Comparison of ENCODE assay signal across 26 mouse cellular contexts in genomic region chr5:114306496-114306895, GRCm38 (mm10). TPM values are rescaled to one million over a fixed set of nuclear protein-coding genes. Genes with fewer than 3 reads are reported as not detected.
DNase-seq lines count a peak whose midpoint lies in the region; ATAC-seq and TF ChIP-seq lines count a peak whose summit lies in the region.
"Had no signal": no experiment of that assay in that cellular context is flagged by ENCODE, and none has a peak within 500 bp of the region (broad histone marks: within the 10 kb centered on the region; RNA-seq: fewer than 3 reads in every experiment).

No protein-coding gene starts in this region.

- no peak for TF ChIP-seq CTCF in liver, postnatal 0 days (IDR thresholded peaks at IDR 0.05; ENCODE audit: low read depth)

- no peak; the same call in 1 of the 2 replicates for ATAC-seq in liver, postnatal 0 days
- ATAC-seq in liver, embryonic 12.5 days = no peak
- ATAC-seq: activated CD4-positive, CD25-positive, alpha-beta regulatory T cell, adult 4 months; forebrain, embryonic 13.5 days; forebrain, postnatal 0 days; Patski had no signal

- DNase-seq in gastrocnemius, adult 18-20 months (ENCODE audit: low spot score) = peak; percentile 34
- no peak for DNase-seq in gastrocnemius, postnatal 25 days
- peak; percentile 55 for DNase-seq in liver, postnatal 0 days
- DNase-seq in gastrocnemius, adult 8-10 months (ENCODE audit: low spot score in 2 of 2) = peak; percentile 13 to 21
- DNase-seq in skeletal muscle tissue, adult 2 months (ENCODE audit: low read depth, low spot score) = peak; percentile 35
- DNase-seq in natural killer cell, adult 2 months (ENCODE audit: low spot score in 2 of 2) = no peak
- DNase-seq: adrenal gland, adult 2 months; adrenal gland, postnatal 25 days; cerebellum, adult 18-20 months; cerebellum, adult 9-11 months; cerebellum, postnatal 36 days; forebrain, postnatal 0 days; heart, adult 18-20 months; heart, postnatal 14 days had no signal

- 47% methylated on average over 5 of the region's 5 CpGs for WGBS in liver, postnatal 0 days (ENCODE audit: insufficient replicate concordance)
- 49% methylated on average over 5 of the region's 5 CpGs for WGBS in liver, embryonic 12.5 days (ENCODE audit: insufficient replicate concordance)

- H3K4me3 ChIP-seq in liver, postnatal 0 days (ENCODE audit: low read depth, low read length) = no peak overlapping the region
- no peak overlapping the region for H3K4me3 ChIP-seq in liver, embryonic 12.5 days
- H3K4me3 ChIP-seq: embryonic facial prominence, embryonic 13.5 days; forebrain, embryonic 13.5 days; heart, embryonic 15.5 days; hindbrain, embryonic 10.5 days had no signal

- H3K36me3 ChIP-seq in liver, postnatal 0 days (replicated peaks; ENCODE audit: insufficient read depth, low read length) = no peaks in the 10 kb centered on the region
- H3K36me3 ChIP-seq in liver, embryonic 12.5 days = no peaks in the 10 kb centered on the region
- H3K36me3 ChIP-seq: embryonic facial prominence, embryonic 13.5 days; heart, embryonic 15.5 days; hindbrain, embryonic 10.5 days had no signal

- no peak for TF ChIP-seq EP300 in liver, postnatal 0 days (IDR thresholded peaks at IDR 0.05; ENCODE audit: low read depth)

- H3K4me1 ChIP-seq in liver, postnatal 0 days (ENCODE audit: insufficient read depth) = no peaks in the 10 kb centered on the region
- no peaks in the 10 kb centered on the region for H3K4me1 ChIP-seq in liver, embryonic 12.5 days
- H3K4me1 ChIP-seq: embryonic facial prominence, embryonic 13.5 days; forebrain, embryonic 13.5 days had no signal

- no peak overlapping the region for H3K27ac ChIP-seq in liver, postnatal 0 days (ENCODE audit: low read depth)
- H3K27ac ChIP-seq in liver, embryonic 12.5 days = no peak overlapping the region
- H3K27ac ChIP-seq: embryonic facial prominence, embryonic 13.5 days; forebrain, embryonic 13.5 days; heart, embryonic 15.5 days; hindbrain, embryonic 10.5 days; hindbrain, embryonic 14.5 days had no signal

- H3K9ac ChIP-seq in liver, postnatal 0 days (replicated peaks) = no peak overlapping the region
- H3K9ac ChIP-seq in liver, embryonic 12.5 days = no peak overlapping the region
- H3K9ac ChIP-seq: embryonic facial prominence, embryonic 13.5 days; forebrain, embryonic 13.5 days; forebrain, postnatal 0 days; heart, embryonic 15.5 days; hindbrain, embryonic 14.5 days had no signal

- H3K4me2 ChIP-seq in liver, postnatal 0 days (ENCODE audit: low read depth, low read length) = no peak overlapping the region
- H3K4me2 ChIP-seq in liver, embryonic 12.5 days = no peak overlapping the region
- H3K4me2 ChIP-seq: embryonic facial prominence, embryonic 13.5 days; forebrain, embryonic 13.5 days; heart, embryonic 11.5 days; heart, embryonic 15.5 days; hindbrain, embryonic 14.5 days had no signal

- no peaks in the 10 kb centered on the region for H3K27me3 ChIP-seq in liver, postnatal 0 days (ENCODE audit: insufficient read depth, low read length)
- peaks cover 19% of the 10 kb centered on the region for H3K27me3 ChIP-seq in liver, embryonic 12.5 days (replicated peaks)

- H3K9me3 ChIP-seq in liver, postnatal 0 days (ENCODE audit: low read length) = no peaks in the 10 kb centered on the region
- H3K9me3 ChIP-seq in liver, embryonic 12.5 days (replicated peaks) = no peaks in the 10 kb centered on the region
- H3K9me3 ChIP-seq: embryonic facial prominence, embryonic 13.5 days; forebrain, embryonic 13.5 days; heart, embryonic 15.5 days; hindbrain, embryonic 10.5 days had no signal

RNA-seq across cellular contexts. Expression of gene Myo1h, which starts 17.5 kb away (rescaled TPM):
- total RNA-seq in gastrocnemius, adult 18-20 months (2021) = under 1 TPM; 0.32 to 0.36 TPM
- total RNA-seq in gastrocnemius, postnatal 25 days (2021) = under 1 TPM; 0.10 to 0.21 TPM
- polyA plus RNA-seq in liver, postnatal 0 days (2015; fragmentation: Nextera tagmentation; extraction: Ambion mirVana) = 0.28 and 0.37 TPM in 2 replicates
- polyA plus RNA-seq in liver, embryonic 12.5 days (2016; fragmentation: Nextera tagmentation; extraction: Ambion mirVana) = 0.38 and 0.56 TPM in 2 replicates
- total RNA-seq in gastrocnemius, adult 8-10 months (2022) = not detected
- polyA plus RNA-seq: adrenal gland, adult 2 months had no signal

RNA-seq across cellular contexts. Expression of gene Foxn4, which starts 32.9 kb away (rescaled TPM):
- not detected for total RNA-seq in gastrocnemius, adult 18-20 months (2021)
- total RNA-seq in gastrocnemius, postnatal 25 days (2021) = not detected
- not detected in 2 replicates for polyA plus RNA-seq in liver, postnatal 0 days (2015; fragmentation: Nextera tagmentation; extraction: Ambion mirVana)
- polyA plus RNA-seq in liver, embryonic 12.5 days (2016; fragmentation: Nextera tagmentation; extraction: Ambion mirVana) = not detected in 2 replicates
- total RNA-seq in gastrocnemius, adult 8-10 months (2022) = not detected
- total RNA-seq: adrenal gland, adult 2 months; adrenal gland, postnatal 25 days; gastrocnemius, postnatal 36 days; heart, adult 18-20 months; heart, postnatal 14 days; MEL had no signal
- polyA plus RNA-seq: activated CD4-positive, CD25-positive, alpha-beta regulatory T cell, adult 4 months; adrenal gland, adult 2 months; C2C12; heart, embryonic 11.5 days; Patski had no signal

Comparison
In these comparisons a context has a peak if more than half of its experiments do, and no peak if none do; other contexts are left out.
1. DNase-seq: peak in gastrocnemius, adult 18-20 months (single experiment), liver, postnatal 0 days (single experiment), gastrocnemius, adult 8-10 months (2 of 2) and skeletal muscle tissue, adult 2 months (single experiment); none in gastrocnemius, postnatal 25 days (single experiment) and natural killer cell, adult 2 months (0 of 2).